Mouse (Mus musculus) MEL (cell line): ENCODE data around the gene Tacc3.

Experiments
- CTCF ChIP-seq, 3 experiments: IDR thresholded peaks in 2 of 3; conservative IDR thresholded peaks in 1 of 3; 2 replicates each; pipeline ENCODE4 v1.5.1; 2011 to 2012; ENCODE audit warnings: low read length in 3 of 3, low read depth in 2 of 3, mild to moderate bottlenecking in 2 of 3, improper control_type of control experiment in 1 of 3, inconsistent platforms in 1 of 3, mixed read lengths in 1 of 3, moderate library complexity in 1 of 3; ENCODE audit not compliant: control insufficient read depth in 1 of 3, insufficient read depth in 1 of 3, poor library complexity in 1 of 3, severe bottlenecking in 1 of 3
- E2F4 ChIP-seq: IDR thresholded peaks from 2 replicates; pipeline ENCODE4 v1.6.1; 2011; ENCODE audit warnings: low read depth, low read length, improper control_type of control experiment, borderline replicate concordance
- EP300 ChIP-seq, 2 experiments: IDR thresholded peaks; 2 replicates each; pipeline ENCODE4 v1.6.1; 2011; ENCODE audit warnings: improper control_type of control experiment in 2 of 2, low read length in 2 of 2, low read depth in 1 of 2, mild to moderate bottlenecking in 1 of 2
- MAZ ChIP-seq: IDR thresholded peaks from 2 replicates; pipeline ENCODE4 v1.6.1; 2012; ENCODE audit warnings: low read depth, mild to moderate bottlenecking, inconsistent platforms, low read length, improper control_type of control experiment
- MEF2A ChIP-seq: IDR thresholded peaks from 2 replicates; pipeline ENCODE4 v1.6.1; 2014; ENCODE audit warnings: low read depth, mild to moderate bottlenecking, inconsistent platforms, low read length, improper control_type of control experiment; ENCODE audit not compliant: poor library complexity, insufficient replicate concordance, severe bottlenecking; ENCODE audit errors: extremely low read depth
- POLR2A ChIP-seq, 2 experiments: IDR thresholded peaks; 2 replicates each; pipeline ENCODE4 v1.6.1; 2011 to 2012; ENCODE audit warnings: low read length in 2 of 2, mild to moderate bottlenecking in 2 of 2, control low read depth in 1 of 2, improper control_type of control experiment in 1 of 2, low read depth in 1 of 2, moderate library complexity in 1 of 2; ENCODE audit not compliant: control insufficient read depth in 1 of 2, insufficient read depth in 1 of 2, poor library complexity in 1 of 2
- POLR2AphosphoS2 ChIP-seq: IDR thresholded peaks from 2 replicates; pipeline ENCODE4 v1.6.1; 2011; ENCODE audit warnings: low read length, improper control_type of control experiment
- RCOR1 ChIP-seq: IDR thresholded peaks from 2 replicates; pipeline ENCODE4 v1.6.1; 2012; ENCODE audit warnings: low read depth, mild to moderate bottlenecking, inconsistent platforms, low read length, improper control_type of control experiment
- TAL1 ChIP-seq: IDR thresholded peaks from 2 replicates; pipeline ENCODE4 v1.6.1; 2012; ENCODE audit warnings: mild to moderate bottlenecking, inconsistent platforms, low read length, moderate library complexity, mixed read lengths
- TCF12 ChIP-seq: IDR thresholded peaks from 2 replicates; pipeline ENCODE4 v1.6.1; 2014; ENCODE audit warnings: low read depth, mild to moderate bottlenecking, inconsistent platforms, low read length, improper control_type of control experiment, moderate library complexity
- ZMIZ1 ChIP-seq: IDR thresholded peaks from 2 replicates; pipeline ENCODE4 v1.6.1; 2012; ENCODE audit warnings: low read depth, mild to moderate bottlenecking, inconsistent platforms, low read length, improper control_type of control experiment, moderate library complexity

DNA sequence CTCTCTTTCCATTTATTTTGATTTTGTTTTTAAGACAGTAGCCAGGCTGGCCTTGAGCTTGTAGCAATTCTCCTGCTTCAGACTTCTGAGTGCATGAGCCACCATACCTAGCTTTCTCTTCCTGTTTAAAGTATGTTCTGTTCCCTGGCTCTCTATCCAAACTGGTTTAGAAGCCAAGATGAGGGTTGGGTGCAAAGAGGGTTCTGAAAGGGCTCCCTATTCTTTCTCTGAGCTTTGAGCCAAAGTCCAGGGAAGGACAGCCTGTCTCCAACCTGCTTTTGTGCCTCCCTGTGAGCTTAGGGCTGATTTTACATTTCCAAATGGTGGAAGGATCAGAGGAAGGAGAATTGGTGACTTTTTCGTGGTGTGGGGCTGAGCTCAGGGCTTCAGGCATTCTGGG lies 69.0 kb downstream of the Tacc3 start:
- TF ChIP-seq CTCF (IDR thresholded peaks at IDR 0.05 in 2 of 3, conservative IDR thresholded peaks at IDR 0.05 in 1 of 3; ENCODE audit: control insufficient read depth in 1 of 3, insufficient read depth in 1 of 3, low read depth in 2 of 3, low read length in 3 of 3, poor library complexity in 1 of 3, severe bottlenecking in 1 of 3) (no peak), MAZ (no peak), POLR2A (IDR thresholded peaks at IDR 0.05; ENCODE audit: control insufficient read depth in 1 of 2, insufficient read depth in 1 of 2, low read depth in 1 of 2, low read length in 2 of 2, poor library complexity in 1 of 2) (no peak), RCOR1 (no peak), TCF12 (no peak), TAL1 (no peak), POLR2AphosphoS2 (no peak), E2F4 (no peak), ZMIZ1 (no peak), EP300 (IDR thresholded peaks at IDR 0.05; ENCODE audit: low read depth in 1 of 2, low read length in 2 of 2) (no peak), MEF2A (no peak)
